Mouse (Mus musculus) liver, embryonic 11.5 days (tissue): ENCODE measurements around the gene Rab34. TPM values are rescaled to one million over a fixed set of nuclear protein-coding genes. Genes with fewer than 3 reads are reported as not detected.

Source experiments
- ATAC-seq: fragments of 200-750 bp; cut with Nextera tagmentation; replicated peaks from 2 replicates; pipeline ENCODE4 v1.8.0; 2017; ENCODE audit warnings: moderate number of reproducible peaks, mild to moderate bottlenecking, moderate TSS enrichment, moderate library complexity; ENCODE audit not compliant: low FRiP score
- DNase-seq: peaks from one replicate; pipeline ENCODE4 v3.0.0-alpha.2; 2017; ENCODE audit warnings: low spot score
- H3K27ac ChIP-seq: fragments of 300-500 bp; sonication (generic); 2 replicates; pipeline ENCODE4 v1.5.1; 2014; ENCODE audit warnings: mild to moderate bottlenecking, low read depth, low read length, control low read depth
- H3K27me3 ChIP-seq: fragments of 300-500 bp; sonication (generic); replicated peaks from 2 replicates; pipeline ENCODE4 v1.6.1; 2014; ENCODE audit warnings: low read length, mixed read lengths; ENCODE audit not compliant: control insufficient read depth, insufficient read depth
- H3K36me3 ChIP-seq: fragments of 300-500 bp; sonication (generic); 2 replicates; pipeline ENCODE4 v1.6.1; 2014; ENCODE audit warnings: mild to moderate bottlenecking, low read length, moderate library complexity, mixed read lengths; ENCODE audit not compliant: control insufficient read depth, insufficient read depth
- H3K4me1 ChIP-seq: fragments of 300-500 bp; sonication (generic); replicated peaks from 2 replicates; pipeline ENCODE4 v1.6.1; 2014; ENCODE audit warnings: low read length, mixed read lengths; ENCODE audit not compliant: control insufficient read depth, insufficient read depth
- H3K4me2 ChIP-seq: fragments of 300-500 bp; sonication (generic); 2 replicates; pipeline ENCODE4 v1.6.1; 2014; ENCODE audit warnings: mild to moderate bottlenecking, control low read depth, moderate library complexity
- H3K4me3 ChIP-seq: fragments of 300-500 bp; sonication (generic); 2 replicates; pipeline ENCODE4 v1.5.1; 2014; ENCODE audit warnings: low read depth, low read length, control low read depth
- H3K9ac ChIP-seq: fragments of 300-500 bp; sonication (generic); 2 replicates; pipeline ENCODE4 v1.6.1; 2014; ENCODE audit warnings: low read depth, low read length, control low read depth
- H3K9me3 ChIP-seq: fragments of 300-500 bp; sonication (generic); 2 replicates; pipeline ENCODE4 v1.6.1; 2016; ENCODE audit warnings: low read length, inconsistent platforms, mixed read lengths; ENCODE audit not compliant: control insufficient read depth
- WGBS: fragments of 180-500 bp; shearing (Covaris S2); extraction: QIAGEN DNeasy Blood & Tissue Kit; methylation state at CpG from one replicate; pipeline ENCODE4 v1.1.7; 2014; 5-methylcytosine and 5-hydroxymethylcytosine counted together
- microRNA-seq: library from miRNA; unstranded; fragments of <30 nt; microRNA quantifications from one replicate; pipeline ENCODE4, GENCODE M21; 2017; ENCODE audit warnings: borderline number of aligned reads
- polyA plus RNA-seq: library from polyadenylated mRNA; unstranded; fragments of >200 nt; fragmentation: Nextera tagmentation; extraction: Ambion mirVana; gene quantifications from 2 replicates; pipeline ENCODE4 v1.2.1, GENCODE M21; 2014

Rab34 gene
- polyA plus RNA-seq, 1 experiment from 2014 or later: 42.6 TPM

DNA sequence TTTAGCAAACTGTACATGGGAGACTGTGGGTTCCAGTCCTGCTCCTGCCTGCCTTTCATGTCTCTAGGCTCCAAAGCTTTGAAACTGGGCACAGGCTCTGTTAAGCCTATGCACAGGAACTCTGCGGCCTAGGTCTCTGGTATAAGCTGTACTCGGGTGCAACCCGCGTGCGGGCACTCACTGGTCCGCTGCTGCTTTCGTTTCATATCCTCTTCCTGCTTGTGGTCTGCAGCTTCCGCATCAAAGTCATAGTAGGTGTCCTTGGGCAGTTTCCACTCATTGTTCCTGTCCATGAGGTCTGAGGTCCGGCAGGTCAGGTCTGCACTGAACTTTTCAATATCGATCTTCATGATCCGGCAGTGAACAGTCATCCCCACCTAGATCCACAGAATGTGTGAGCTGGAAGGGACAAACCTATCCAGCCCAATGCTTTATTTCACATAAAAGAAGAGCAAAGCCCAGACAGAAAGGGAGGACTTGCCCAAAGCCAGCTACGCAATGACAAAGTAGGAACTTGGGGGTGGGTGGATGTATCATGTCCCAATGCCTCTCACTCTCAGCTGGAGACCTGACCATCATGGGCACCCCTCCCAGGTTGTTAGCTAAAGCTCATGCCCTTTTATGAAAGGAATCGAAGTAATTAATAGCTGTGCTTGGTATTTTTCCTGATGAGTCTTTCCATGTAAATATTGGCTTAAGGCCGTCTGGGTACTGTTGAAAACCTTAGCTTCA is 25.0 kb downstream of the Rab34 start:
- Histone ChIP-seq H3K9ac (no peak overlapping the region), H3K4me3 (no peak overlapping the region), H3K27me3 (no peaks in the 10 kb centered on the region), H3K27ac (no peak overlapping the region), H3K36me3 (peaks cover 73% of the 10 kb centered on the region), H3K4me1 (no peaks in the 10 kb centered on the region), H3K9me3 (no peaks in the 10 kb centered on the region), H3K4me2 (no peak overlapping the region)
- ATAC-seq (no peak), DNase-seq (no peak)
- 82% methylated on average over 14 of the region's 14 CpGs for WGBS

DNA sequence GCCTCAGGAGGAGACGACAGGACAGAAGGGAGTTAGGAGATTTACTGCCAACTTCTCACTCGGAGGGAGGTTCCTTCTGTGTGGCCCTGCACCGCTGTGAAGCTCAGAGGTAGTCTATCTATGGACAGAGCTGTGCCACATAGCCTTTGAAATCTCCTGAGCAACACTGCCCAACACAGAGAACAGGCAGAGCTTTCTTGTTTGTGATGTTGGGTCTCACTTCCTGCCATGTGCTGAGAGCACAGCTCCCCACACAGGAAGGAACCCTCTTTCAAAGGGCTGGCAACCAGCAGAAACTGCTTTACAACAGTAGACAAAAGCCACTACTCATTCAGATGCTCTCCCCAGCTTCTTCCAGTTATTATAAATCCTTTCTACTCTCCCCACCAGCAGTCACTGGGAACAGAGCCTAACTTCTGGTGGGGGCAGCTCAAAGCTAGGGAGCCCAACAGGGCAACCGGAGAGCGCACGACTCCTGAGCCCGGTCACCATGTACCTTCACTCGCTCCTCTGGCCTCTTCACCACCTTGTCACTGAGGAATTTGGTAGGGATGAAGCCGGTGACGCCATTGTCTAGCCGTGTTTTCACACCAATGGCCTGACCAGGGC is 27.6 kb downstream of the Rab34 start:
- no peaks in the 10 kb centered on the region for H3K4me1 ChIP-seq
- H3K9me3 ChIP-seq: no peaks in the 10 kb centered on the region
- 93% methylated on average over 11 of the region's 11 CpGs for WGBS
- peaks cover 70% of the 10 kb centered on the region for H3K36me3 ChIP-seq
- no peaks in the 10 kb centered on the region for H3K27me3 ChIP-seq
- H3K27ac ChIP-seq: no peak overlapping the region
- no peak overlapping the region for H3K4me2 ChIP-seq
- H3K9ac ChIP-seq: no peak overlapping the region
- H3K4me3 ChIP-seq: no peak overlapping the region
- ATAC-seq (no peak), DNase-seq (no peak)

DNA sequence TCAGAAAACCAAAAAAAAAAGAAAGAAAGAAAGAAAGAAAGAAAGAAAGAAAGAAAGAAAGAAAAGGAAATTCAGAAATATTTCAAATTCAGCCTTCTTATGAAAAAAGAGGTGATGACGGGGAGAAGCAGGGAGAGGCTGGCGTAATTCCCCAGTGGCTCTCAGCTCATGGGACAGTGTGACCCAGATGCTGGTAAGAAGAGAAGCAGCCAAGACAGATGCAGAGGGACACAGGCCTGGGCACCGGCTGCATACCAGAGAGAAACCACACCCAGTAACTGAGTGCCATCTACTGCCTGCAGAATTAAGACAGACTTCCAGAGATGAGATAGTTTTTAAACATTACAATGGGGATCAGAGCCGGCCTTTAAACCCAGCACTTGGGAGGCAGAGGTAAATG is 35.4 kb downstream of the Rab34 start:
- no peak for DNase-seq
- Histone ChIP-seq H3K27ac (no peak overlapping the region), H3K9me3 (no peaks in the 10 kb centered on the region), H3K9ac (no peak overlapping the region), H3K4me1 (no peaks in the 10 kb centered on the region), H3K36me3 (peaks cover 73% of the 10 kb centered on the region), H3K4me2 (no peak overlapping the region), H3K4me3 (no peak overlapping the region), H3K27me3 (no peaks in the 10 kb centered on the region)
- ATAC-seq: no peak
- 89% methylated on average over 4 of the region's 4 CpGs for WGBS

DNA sequence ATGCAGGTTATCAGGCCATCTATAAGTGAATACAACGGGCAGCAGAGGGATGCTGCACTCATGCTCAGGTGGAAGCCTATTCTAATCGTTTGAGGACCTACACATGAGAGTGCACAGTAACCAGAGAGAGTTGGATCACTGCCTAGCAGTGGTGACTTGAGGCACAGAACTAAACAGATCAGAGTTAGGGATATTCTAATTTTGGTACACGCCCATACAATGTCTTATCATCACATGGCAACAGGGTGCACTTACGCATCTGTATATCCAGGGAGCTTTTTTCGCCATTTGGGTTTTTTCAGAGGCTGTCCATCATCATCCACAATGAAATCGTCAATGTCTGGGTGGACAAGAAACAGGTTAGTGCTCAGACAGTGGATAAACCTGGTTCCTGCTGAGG is 43.3 kb downstream of the Rab34 start:
- Histone ChIP-seq H3K4me3 (no peak overlapping the region), H3K9me3 (no peaks in the 10 kb centered on the region), H3K4me1 (no peaks in the 10 kb centered on the region), H3K27me3 (no peaks in the 10 kb centered on the region), H3K27ac (no peak overlapping the region), H3K4me2 (no peak overlapping the region), H3K9ac (no peak overlapping the region), H3K36me3 (peaks cover 61% of the 10 kb centered on the region)
- ATAC-seq (no peak), DNase-seq (no peak)
- 87% methylated on average over 6 of the region's 6 CpGs for WGBS

DNA sequence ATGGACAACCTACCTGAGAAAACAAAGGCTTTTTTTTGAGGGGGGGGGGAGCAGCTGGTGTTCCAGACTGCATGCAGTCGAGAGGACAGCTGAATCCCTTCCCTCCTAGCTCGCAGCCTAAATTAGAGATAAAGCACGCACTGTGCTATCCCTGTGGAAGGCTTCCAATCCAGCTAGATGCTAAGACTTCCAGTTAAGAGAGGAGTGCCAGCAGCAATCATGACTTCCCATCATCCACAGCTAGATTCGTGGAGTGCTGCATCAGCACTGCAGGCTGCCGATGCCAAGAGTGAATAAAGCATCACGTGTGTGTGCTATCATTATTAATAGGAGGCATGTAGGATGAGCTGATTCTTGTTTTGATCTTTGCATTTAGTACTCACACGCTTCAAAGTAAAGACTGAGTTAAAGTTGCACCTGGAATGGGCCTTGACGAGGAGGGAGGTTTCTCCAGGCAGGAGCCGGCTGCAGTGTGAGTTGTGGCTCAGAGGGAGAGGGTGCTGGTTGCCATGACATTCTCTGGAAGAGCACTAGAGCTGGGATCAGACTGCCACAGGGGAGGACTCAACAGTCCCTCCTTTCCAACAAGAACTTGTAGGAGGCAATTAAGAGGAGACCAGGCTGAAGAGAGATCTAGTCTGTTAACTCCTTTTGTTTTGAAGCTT is 52.1 kb downstream of the Rab34 start:
- ATAC-seq: no peak

More for the DNA sequence above, 52.1 kb downstream of the Rab34 start:
- Histone ChIP-seq H3K27me3 (no peaks in the 10 kb centered on the region), H3K4me2 (no peak overlapping the region), H3K9me3 (no peaks in the 10 kb centered on the region), H3K27ac (no peak overlapping the region), H3K4me1 (peaks cover 14% of the 10 kb centered on the region), H3K4me3 (no peak overlapping the region), H3K36me3 (peaks cover 23% of the 10 kb centered on the region), H3K9ac (no peak overlapping the region)
- 92% methylated on average over 9 of the region's 9 CpGs for WGBS
- DNase-seq: no peak

Small RNA genes within 50 kb of the gene (microRNA-seq; reads per million reads assigned to microRNA genes)
- gene Mir7653: 2.1 reads per million

Other genes with a start within 250 kb of the Rab34 start
- gene Phf12, start 205.7 kb upstream of the Rab34 start, polyA plus RNA-seq: 17.0 and 18.6 TPM in 2 replicates
- 23.8 and 24.9 TPM in 2 replicates for gene Dhrs13, start 156.2 kb upstream of the Rab34 start, polyA plus RNA-seq
- gene Flot2, start 150.5 kb upstream of the Rab34 start, polyA plus RNA-seq: 44.8 TPM in 2 replicates
- gene Eral1, start 108.0 kb upstream of the Rab34 start, polyA plus RNA-seq: 39.0 and 40.8 TPM in 2 replicates
- 13.9 and 17.3 TPM in 2 replicates for gene Fam222b, start 93.8 kb upstream of the Rab34 start, polyA plus RNA-seq
- gene Traf4, start 22.8 kb upstream of the Rab34 start, polyA plus RNA-seq: 53.8 and 57.6 TPM in 2 replicates
- 13.1 and 14.3 TPM in 2 replicates for gene Nek8, start 11.8 kb upstream of the Rab34 start, polyA plus RNA-seq
- gene Tlcd1, start 11.7 kb upstream of the Rab34 start, polyA plus RNA-seq: 52.5 and 57.5 TPM in 2 replicates
- gene Rpl23a, start 4.8 kb upstream of the Rab34 start, polyA plus RNA-seq: 1,588 and 1,766 TPM in 2 replicates
- 1.6 and 2.5 TPM in 2 replicates for gene Proca1, start 5.0 kb downstream of the Rab34 start, polyA plus RNA-seq
- gene Sdf2, start 57.3 kb downstream of the Rab34 start, polyA plus RNA-seq: 47.4 and 48.7 TPM in 2 replicates
- gene Supt6, start 57.6 kb downstream of the Rab34 start, polyA plus RNA-seq: 30.9 and 32.9 TPM in 2 replicates
- gene 2610507B11Rik, start 73.3 kb downstream of the Rab34 start, polyA plus RNA-seq: 59.5 and 62.2 TPM in 2 replicates
- 0.18 and 0.36 TPM in 2 replicates for gene BC030499, start 102.4 kb downstream of the Rab34 start, polyA plus RNA-seq
- gene Spag5, start 113.1 kb downstream of the Rab34 start, polyA plus RNA-seq: 48.3 and 50.3 TPM in 2 replicates
- gene Aldoc, start 134.5 kb downstream of the Rab34 start, polyA plus RNA-seq: 8.8 and 9.9 TPM in 2 replicates
- 63.6 and 68.2 TPM in 2 replicates for gene Pigs, start 140.0 kb downstream of the Rab34 start, polyA plus RNA-seq
- gene Unc119, start 155.1 kb downstream of the Rab34 start, polyA plus RNA-seq: 68.9 and 72.7 TPM in 2 replicates
- not detected in 2 replicates for gene Foxn1, start 198.1 kb downstream of the Rab34 start, polyA plus RNA-seq
- gene Slc13a2, start 233.8 kb downstream of the Rab34 start, polyA plus RNA-seq: not detected in 2 replicates